12 mouse cellular contexts compared by ENCODE assay signal in genomic region chr14:36583338-36584064, GRCm38 (mm10).
DNase-seq lines count a peak whose midpoint lies in the region; ATAC-seq and TF ChIP-seq lines count a peak whose summit lies in the region.
"Had no signal": no experiment of that assay in that cellular context is flagged by ENCODE, and none has a peak within 500 bp of the region (broad histone marks: within the 10 kb centered on the region; RNA-seq: fewer than 3 reads in every experiment).

No protein-coding gene starts in this region.

- no peak overlapping the region for H3K4me3 ChIP-seq in forebrain, postnatal 0 days (ENCODE audit: low read depth, low read length)
- H3K4me3 ChIP-seq in liver, embryonic 16.5 days (ENCODE audit: low read depth, low read length): no peak overlapping the region
- H3K4me3 ChIP-seq: limb, embryonic 10.5 days; stomach, embryonic 15.5 days had no signal

- peak; percentile 22 for DNase-seq in embryo, embryonic 10 days (ENCODE audit: low spot score)
- DNase-seq in embryo, embryonic 9.5 days (ENCODE audit: extremely low spot score): no peak
- peak; percentile 37 to 43 for DNase-seq in left cerebral cortex, postnatal 25 days (ENCODE audit: low spot score in 2 of 2)
- DNase-seq in left cerebral cortex, adult 8-10 months (ENCODE audit: low spot score in 2 of 2): no peak
- DNase-seq in forebrain, postnatal 0 days: peak; percentile 57
- DNase-seq in ovary, adult 18-20 months (ENCODE audit: low spot score): no peak
- no peak for DNase-seq in spleen, postnatal 14 days (ENCODE audit: low spot score in 2 of 2)

- H3K36me3 ChIP-seq in forebrain, postnatal 0 days (ENCODE audit: insufficient read depth): no peaks in the 10 kb centered on the region
- no peaks in the 10 kb centered on the region for H3K36me3 ChIP-seq in liver, embryonic 16.5 days (ENCODE audit: control insufficient read depth, insufficient read depth)
- H3K36me3 ChIP-seq: limb, embryonic 10.5 days; stomach, embryonic 15.5 days had no signal

- H3K27ac ChIP-seq in forebrain, postnatal 0 days (ENCODE audit: low read depth, low read length): no peak overlapping the region
- H3K27ac ChIP-seq in liver, embryonic 16.5 days (ENCODE audit: low read length): no peak overlapping the region
- H3K27ac ChIP-seq: kidney, postnatal 0 days; limb, embryonic 10.5 days; stomach, embryonic 15.5 days had no signal

- H3K4me1 ChIP-seq in forebrain, postnatal 0 days (ENCODE audit: insufficient read depth): no peaks in the 10 kb centered on the region
- H3K4me1 ChIP-seq in liver, embryonic 16.5 days (ENCODE audit: control insufficient read depth, low read depth, low read length): no peaks in the 10 kb centered on the region
- H3K4me1 ChIP-seq: limb, embryonic 10.5 days; stomach, embryonic 15.5 days had no signal

- intact Hi-C loops in left cerebral cortex, postnatal 25 days (cut with DNase I): loop anchor here (10.0 kb wide), 1 partner anchor 1769 kb away; no protein-coding TSS in a partner anchor

- H3K9me3 ChIP-seq in forebrain, postnatal 0 days (ENCODE audit: low read length): no peaks in the 10 kb centered on the region
- no peaks in the 10 kb centered on the region for H3K9me3 ChIP-seq in liver, embryonic 16.5 days (replicated peaks; ENCODE audit: control insufficient read depth, low read length)
- H3K9me3 ChIP-seq: limb, embryonic 10.5 days; stomach, embryonic 15.5 days had no signal

- TF ChIP-seq CTCF in forebrain, postnatal 0 days (IDR thresholded peaks at IDR 0.05; ENCODE audit: low read depth): no peak

- WGBS in forebrain, postnatal 0 days: 56% methylated on average over 3 of the region's 3 CpGs
- WGBS in liver, embryonic 16.5 days (ENCODE audit: insufficient replicate concordance): 65% methylated on average over 3 of the region's 3 CpGs

- no peaks in the 10 kb centered on the region for H3K27me3 ChIP-seq in forebrain, postnatal 0 days (ENCODE audit: insufficient read depth, low read length)
- no peaks in the 10 kb centered on the region for H3K27me3 ChIP-seq in liver, embryonic 16.5 days (ENCODE audit: control insufficient read depth, insufficient read depth, low read depth, low read length)
- H3K27me3 ChIP-seq: stomach, embryonic 15.5 days had no signal

- ATAC-seq in forebrain, postnatal 0 days: peak; percentile 75; the same call in 1 of the 2 replicates
- ATAC-seq in liver, embryonic 16.5 days (ENCODE audit: low read depth): peak; percentile 94
- ATAC-seq: inflammation-experienced regulatory T-cells, adult 6 months had no signal

- no peak overlapping the region for H3K9ac ChIP-seq in forebrain, postnatal 0 days
- no peak overlapping the region for H3K9ac ChIP-seq in liver, embryonic 16.5 days (ENCODE audit: low read depth, low read length)
- H3K9ac ChIP-seq: stomach, embryonic 15.5 days had no signal

- no peak overlapping the region for H3K4me2 ChIP-seq in forebrain, postnatal 0 days (ENCODE audit: low read depth)
- no peak overlapping the region for H3K4me2 ChIP-seq in liver, embryonic 16.5 days (ENCODE audit: low read depth, low read length)
- H3K4me2 ChIP-seq: stomach, embryonic 15.5 days had no signal

Comparison
In these comparisons a context has a peak if more than half of its experiments do, and no peak if none do; other contexts are left out.
1. DNase-seq: peak in embryo, embryonic 10 days (single experiment), left cerebral cortex, postnatal 25 days (2 of 2) and forebrain, postnatal 0 days (single experiment); none in embryo, embryonic 9.5 days (single experiment), left cerebral cortex, adult 8-10 months (0 of 2), ovary, adult 18-20 months (single experiment) and spleen, postnatal 14 days (0 of 2).